Mouse (Mus musculus): Measurements from ENCODE around the gene Tsen54. TPM values are rescaled to one million over a fixed set of nuclear protein-coding genes. Genes with fewer than 3 reads are reported as not detected.

Tsen54 gene
- polyA plus RNA-seq, 1 experiment from 2014 or later = 28.3 TPM

GRCm38 (mm10) chr11:115869393-115869792 lies 54.9 kb downstream of the Tsen54 start:
- no peak overlapping the region for H3K9ac ChIP-seq (replicated peaks; ENCODE audit: low read depth, low read length)
- no peaks in the 10 kb centered on the region for H3K4me1 ChIP-seq (replicated peaks; ENCODE audit: control insufficient read depth, insufficient read depth, low read length)
- no peak for ATAC-seq
- no peak overlapping the region for H3K4me3 ChIP-seq (replicated peaks; ENCODE audit: low read length)
- WGBS = 83% methylated on average over 8 of the region's 8 CpGs
- no peaks in the 10 kb centered on the region for H3K9me3 ChIP-seq (ENCODE audit: control insufficient read depth, low read length)
- no peaks in the 10 kb centered on the region for H3K27me3 ChIP-seq (replicated peaks; ENCODE audit: control insufficient read depth, insufficient read depth, low read length)
- no peaks in the 10 kb centered on the region for H3K36me3 ChIP-seq (ENCODE audit: control insufficient read depth, insufficient read depth)
- H3K4me2 ChIP-seq (ENCODE audit: low read length) = no peak overlapping the region
- H3K27ac ChIP-seq (ENCODE audit: low read length) = no peak overlapping the region

- H3K9ac ChIP-seq (replicated peaks; ENCODE audit: low read depth, low read length) = no peak overlapping the region
- H3K27me3 ChIP-seq (replicated peaks; ENCODE audit: control insufficient read depth, insufficient read depth, low read length) = no peaks in the 10 kb centered on the region
- ATAC-seq = no peak
- H3K4me2 ChIP-seq (ENCODE audit: low read length) = no peak overlapping the region
- no peaks in the 10 kb centered on the region for H3K36me3 ChIP-seq (ENCODE audit: control insufficient read depth, insufficient read depth)
- H3K9me3 ChIP-seq (ENCODE audit: control insufficient read depth, low read length) = no peaks in the 10 kb centered on the region
- no peak overlapping the region for H3K27ac ChIP-seq (ENCODE audit: low read length)
- H3K4me3 ChIP-seq (replicated peaks; ENCODE audit: low read length) = no peak overlapping the region
- no peaks in the 10 kb centered on the region for H3K4me1 ChIP-seq (replicated peaks; ENCODE audit: control insufficient read depth, insufficient read depth, low read length)
- 79% methylated on average over 4 of the region's 4 CpGs for WGBS
Observed at GRCm38 (mm10) chr11:115872437-115872836, 57.9 kb downstream of the Tsen54 start.

Small RNAs within 50 kb of the gene (microRNA-seq; reads per million reads assigned to microRNA genes)
- 0.62 reads per million for gene Mir5621

Other genes starting within 250 kb of the Tsen54 start
- gene Mrps7, start 210.8 kb upstream of the Tsen54 start, polyA plus RNA-seq (2015; fragmentation: Nextera tagmentation; extraction: Ambion mirVana) = 68.0 and 76.5 TPM in 2 replicates
- gene Gga3, start 210.7 kb upstream of the Tsen54 start, polyA plus RNA-seq (2015; fragmentation: Nextera tagmentation; extraction: Ambion mirVana) = 32.5 and 37.4 TPM in 2 replicates
- 9.8 and 12.9 TPM in 2 replicates for gene Mif4gd, start 201.8 kb upstream of the Tsen54 start, polyA plus RNA-seq (2015; fragmentation: Nextera tagmentation; extraction: Ambion mirVana)
- 57.2 and 63.0 TPM in 2 replicates for gene Slc25a19, start 186.4 kb upstream of the Tsen54 start, polyA plus RNA-seq (2015; fragmentation: Nextera tagmentation; extraction: Ambion mirVana)
- 188 and 194 TPM in 2 replicates for gene Grb2, start 106.1 kb upstream of the Tsen54 start, polyA plus RNA-seq (2015; fragmentation: Nextera tagmentation; extraction: Ambion mirVana)
- gene Tmem94, start 49.3 kb upstream of the Tsen54 start, polyA plus RNA-seq (2015; fragmentation: Nextera tagmentation; extraction: Ambion mirVana) = 29.1 and 29.8 TPM in 2 replicates
- 9.1 and 11.2 TPM in 2 replicates for gene Caskin2, start 1.1 kb upstream of the Tsen54 start, polyA plus RNA-seq (2015; fragmentation: Nextera tagmentation; extraction: Ambion mirVana)
- gene Llgl2, start 9.3 kb downstream of the Tsen54 start, polyA plus RNA-seq (2015; fragmentation: Nextera tagmentation; extraction: Ambion mirVana) = 1.3 and 2.0 TPM in 2 replicates
- 0.18 TPM in 1 of 2 replicates, not detected in the other for gene Myo15b, start 43.7 kb downstream of the Tsen54 start, polyA plus RNA-seq (2015; fragmentation: Nextera tagmentation; extraction: Ambion mirVana)
- gene Smim5, start 85.2 kb downstream of the Tsen54 start, polyA plus RNA-seq (2015; fragmentation: Nextera tagmentation; extraction: Ambion mirVana) = 1.2 and 1.8 TPM in 2 replicates
- 0.93 and 0.95 TPM in 2 replicates for gene Smim6, start 97.3 kb downstream of the Tsen54 start, polyA plus RNA-seq (2015; fragmentation: Nextera tagmentation; extraction: Ambion mirVana)
- 56.2 and 60.7 TPM in 2 replicates for gene Sap30bp, start 118.6 kb downstream of the Tsen54 start, polyA plus RNA-seq (2015; fragmentation: Nextera tagmentation; extraction: Ambion mirVana)
- 25.6 and 26.0 TPM in 2 replicates for gene Recql5, start 118.8 kb downstream of the Tsen54 start, polyA plus RNA-seq (2015; fragmentation: Nextera tagmentation; extraction: Ambion mirVana)
- 0.67 and 0.80 TPM in 2 replicates for gene Itgb4, start 160.0 kb downstream of the Tsen54 start, polyA plus RNA-seq (2015; fragmentation: Nextera tagmentation; extraction: Ambion mirVana)
- 61.3 and 64.2 TPM in 2 replicates for gene Galk1, start 198.0 kb downstream of the Tsen54 start, polyA plus RNA-seq (2015; fragmentation: Nextera tagmentation; extraction: Ambion mirVana)
- gene H3f3b, start 213.2 kb downstream of the Tsen54 start, polyA plus RNA-seq (2015; fragmentation: Nextera tagmentation; extraction: Ambion mirVana) = 2,318 and 2,532 TPM in 2 replicates
- gene Unk, start 215.6 kb downstream of the Tsen54 start, polyA plus RNA-seq (2015; fragmentation: Nextera tagmentation; extraction: Ambion mirVana) = 37.6 and 42.1 TPM in 2 replicates

Measured in forebrain, embryonic 16.5 days (tissue).